Mouse (Mus musculus) liver, postnatal 0 days (tissue): ENCODE results near the gene Sec14l2. TPM values are rescaled to one million over a fixed set of nuclear protein-coding genes. Genes with fewer than 3 reads are reported as not detected.

Source experiments
- ATAC-seq: fragments of 200-750 bp; cut with Nextera tagmentation; 2 replicates; pipeline ENCODE4 v1.8.0; 2017; ENCODE audit warnings: mild to moderate bottlenecking, moderate library complexity
- DNase-seq: peaks from one replicate; pipeline ENCODE4 v3.0.0-alpha.2; 2016
- H3K27ac ChIP-seq: fragments of 300-500 bp; sonication (generic); 2 replicates; pipeline ENCODE4 v1.5.1; 2014; ENCODE audit warnings: antibody characterized with exemption, moderate library complexity, mild to moderate bottlenecking, low read depth
- H3K27me3 ChIP-seq: fragments of 300-500 bp; sonication (generic); 2 replicates; pipeline ENCODE4 v1.6.1; 2014; ENCODE audit warnings: low read length, control low read depth, mixed read lengths; ENCODE audit not compliant: insufficient read depth
- H3K36me3 ChIP-seq: fragments of 300-500 bp; sonication (generic); replicated peaks from 2 replicates; pipeline ENCODE4 v1.6.1; 2014; ENCODE audit warnings: mild to moderate bottlenecking, control low read depth, low read length, moderate library complexity, mixed read lengths; ENCODE audit not compliant: insufficient read depth
- H3K4me1 ChIP-seq: fragments of 300-500 bp; sonication (generic); 2 replicates; pipeline ENCODE4 v1.6.1; 2014; ENCODE audit warnings: antibody characterized with exemption, mild to moderate bottlenecking, control low read depth; ENCODE audit not compliant: insufficient read depth
- H3K4me2 ChIP-seq: fragments of 300-500 bp; sonication (generic); 2 replicates; pipeline ENCODE4 v1.6.1; 2014; ENCODE audit warnings: low read depth, mild to moderate bottlenecking, low read length, moderate library complexity, mixed read lengths
- H3K4me3 ChIP-seq: fragments of 300-500 bp; sonication (generic); 2 replicates; pipeline ENCODE4 v1.5.1; 2014; ENCODE audit warnings: low read depth, low read length
- H3K9ac ChIP-seq: fragments of 300-500 bp; sonication (generic); replicated peaks from 2 replicates; pipeline ENCODE4 v1.6.1; 2014; ENCODE audit warnings: mild to moderate bottlenecking, moderate library complexity
- H3K9me3 ChIP-seq: fragments of 300-500 bp; sonication (generic); 2 replicates; pipeline ENCODE4 v1.6.1; 2016; ENCODE audit warnings: mild to moderate bottlenecking, control low read depth, low read length, mixed read lengths
- CTCF ChIP-seq: sonication (generic); IDR thresholded peaks from 2 replicates; pipeline ENCODE4 v1.5.1; 2016; ENCODE audit warnings: antibody characterized with exemption, low read depth
- EP300 ChIP-seq: IDR thresholded peaks from 2 replicates; pipeline ENCODE4 v1.6.1; 2016; ENCODE audit warnings: antibody characterized with exemption, low read depth, mild to moderate bottlenecking
- WGBS: fragments of 180-500 bp; shearing (Covaris S2); extraction: QIAGEN DNeasy Blood & Tissue Kit; methylation state at CpG from one replicate; pipeline ENCODE4 v1.1.7; 2014; ENCODE audit not compliant: insufficient replicate concordance; 5-methylcytosine and 5-hydroxymethylcytosine counted together
- polyA plus RNA-seq: library from polyadenylated mRNA; unstranded; fragments of >200 nt; fragmentation: Nextera tagmentation; extraction: Ambion mirVana; gene quantifications from 2 replicates; pipeline ENCODE4 v1.2.1, GENCODE M21; 2015

Sec14l2 gene
- polyA plus RNA-seq, 1 experiment from 2014 or later, result 54.2 TPM

GRCm38 (mm10) chr11:4158676-4159075 is 35.5 kb upstream of the Sec14l2 start:
- Histone ChIP-seq H3K4me3 (no peak overlapping the region), H3K9ac (no peak overlapping the region), H3K36me3 (peaks cover 20% of the 10 kb centered on the region), H3K27me3 (no peaks in the 10 kb centered on the region), H3K4me2 (no peak overlapping the region), H3K27ac (no peak overlapping the region), H3K9me3 (no peaks in the 10 kb centered on the region), H3K4me1 (peaks cover 30% of the 10 kb centered on the region)
- DNase-seq (no peak), ATAC-seq (no peak)
- WGBS, result 72% methylated on average over 3 of the region's 3 CpGs
- TF ChIP-seq CTCF, result no peak
- no peak for TF ChIP-seq EP300

- no peaks in the 10 kb centered on the region for H3K9me3 ChIP-seq
- DNase-seq (no peak), ATAC-seq (no peak)
- no peaks in the 10 kb centered on the region for H3K27me3 ChIP-seq
- H3K9ac ChIP-seq, result no peak overlapping the region
- 61% methylated on average over 5 of the region's 5 CpGs for WGBS
- no peaks in the 10 kb centered on the region for H3K36me3 ChIP-seq
- no peak overlapping the region for H3K4me2 ChIP-seq
- H3K4me3 ChIP-seq, result no peak overlapping the region
- TF ChIP-seq CTCF (no peak), EP300 (no peak)
- H3K27ac ChIP-seq, result no peak overlapping the region
- peaks cover 15% of the 10 kb centered on the region for H3K4me1 ChIP-seq
These were observed 32.4 kb upstream of the Sec14l2 start for GRCm38 (mm10) chr11:4155641-4156040.

- TF ChIP-seq EP300, result no peak
- TF ChIP-seq CTCF, result no peak
- Histone ChIP-seq H3K27me3 (no peaks in the 10 kb centered on the region), H3K4me2 (no peak overlapping the region), H3K4me1 (peaks cover 5% of the 10 kb centered on the region; the same call in 1 of the 2 replicates), H3K9me3 (no peaks in the 10 kb centered on the region), H3K27ac (no peak overlapping the region), H3K4me3 (no peak overlapping the region), H3K36me3 (no peaks in the 10 kb centered on the region), H3K9ac (no peak overlapping the region)
- no peak for DNase-seq
- ATAC-seq, result no peak
- 77% methylated on average over 7 of the region's 7 CpGs for WGBS
These were observed 30.5 kb upstream of the Sec14l2 start for GRCm38 (mm10) chr11:4153694-4154093.

- no peak overlapping the region for H3K4me3 ChIP-seq
- no peaks in the 10 kb centered on the region for H3K4me1 ChIP-seq
- H3K9me3 ChIP-seq, result no peaks in the 10 kb centered on the region
- ATAC-seq (no peak), DNase-seq (no peak)
- H3K9ac ChIP-seq, result no peak overlapping the region
- H3K36me3 ChIP-seq, result no peaks in the 10 kb centered on the region
- TF ChIP-seq EP300, result no peak
- TF ChIP-seq CTCF, result no peak
- H3K27ac ChIP-seq, result no peak overlapping the region
- WGBS, result 80% methylated on average over 6 of the region's 6 CpGs
- no peak overlapping the region for H3K4me2 ChIP-seq
- no peaks in the 10 kb centered on the region for H3K27me3 ChIP-seq
These were observed 26.7 kb upstream of the Sec14l2 start for GRCm38 (mm10) chr11:4149886-4150285.

- 71% methylated on average over 9 of the region's 9 CpGs for WGBS
- Histone ChIP-seq H3K27ac (no peak overlapping the region), H3K4me1 (no peaks in the 10 kb centered on the region), H3K36me3 (no peaks in the 10 kb centered on the region), H3K4me2 (no peak overlapping the region), H3K9ac (no peak overlapping the region), H3K27me3 (no peaks in the 10 kb centered on the region), H3K4me3 (no peak overlapping the region), H3K9me3 (no peaks in the 10 kb centered on the region)
- DNase-seq (no peak), ATAC-seq (no peak)
- TF ChIP-seq EP300, result no peak
- TF ChIP-seq CTCF, result no peak
These were observed 25.4 kb upstream of the Sec14l2 start for GRCm38 (mm10) chr11:4148536-4149156.

- WGBS, result 81% methylated on average over 5 of the region's 5 CpGs
- ATAC-seq (no peak), DNase-seq (no peak)
- Histone ChIP-seq H3K9ac (no peak overlapping the region), H3K4me2 (no peak overlapping the region), H3K4me1 (no peaks in the 10 kb centered on the region), H3K27ac (no peak overlapping the region), H3K36me3 (peaks cover 3% of the 10 kb centered on the region; the same call in 1 of the 2 replicates), H3K4me3 (no peak overlapping the region), H3K9me3 (no peaks in the 10 kb centered on the region), H3K27me3 (no peaks in the 10 kb centered on the region)
- TF ChIP-seq CTCF (no peak), EP300 (no peak)
These were observed 24.9 kb upstream of the Sec14l2 start for GRCm38 (mm10) chr11:4148120-4148519.
